Mouse (Mus musculus): ENCODE measurements around the gene Tmbim6. TPM values are rescaled to one million over a fixed set of nuclear protein-coding genes. Genes with fewer than 3 reads are reported as not detected.
"Not testable (repeated sequence)": the region's sequence is repeated elsewhere in the genome, so short reads cannot be mapped to it uniquely, and the experiment has no call there.

The Tmbim6 gene
- polyA plus RNA-seq, 1 experiment from 2014 or later: 290 TPM

DNA sequence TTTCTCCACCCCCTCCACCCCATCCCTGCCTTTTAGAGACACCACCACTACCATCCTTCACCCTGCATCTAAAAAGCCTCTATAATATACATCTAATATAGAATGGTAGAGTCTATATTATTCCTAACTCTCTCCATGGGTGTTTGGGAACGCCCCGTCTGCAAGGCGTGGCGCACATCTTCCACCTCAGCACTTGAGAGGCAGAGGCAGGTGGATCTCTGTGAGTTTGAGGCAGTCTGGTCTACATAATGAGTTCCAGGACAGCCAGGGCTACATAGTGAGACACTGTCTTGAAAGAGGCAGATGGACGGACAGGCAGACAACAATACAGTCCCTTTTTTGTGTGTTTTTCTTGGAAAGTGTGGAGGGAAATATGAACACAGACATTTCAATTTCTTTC lies 17.6 kb upstream of the Tmbim6 start:
- Histone ChIP-seq H3K36me3 (ENCODE audit: control insufficient read depth, insufficient read depth) (no peaks in the 10 kb centered on the region), H3K4me2 (ENCODE audit: low read depth, low read length) (no peak overlapping the region), H3K4me3 (ENCODE audit: low read length) (no peak overlapping the region), H3K27me3 (ENCODE audit: control insufficient read depth, insufficient read depth, low read length) (no peaks in the 10 kb centered on the region), H3K9me3 (replicated peaks; ENCODE audit: control insufficient read depth, low read length) (peaks cover 7% of the 10 kb centered on the region), H3K4me1 (ENCODE audit: control insufficient read depth, insufficient read depth, low read length) (peaks cover 2% of the 10 kb centered on the region), H3K27ac (ENCODE audit: low read length) (no peak overlapping the region), H3K9ac (ENCODE audit: low read length) (no peak overlapping the region)
- ATAC-seq (replicated peaks; ENCODE audit: extremely low read depth, insufficient read depth, low FRiP score): no peak
- 89% methylated on average over 5 of the region's 5 CpGs for WGBS

GRCm38 (mm10) chr15:99375581-99375980 lies 17.1 kb upstream of the Tmbim6 start:
- no peak for ATAC-seq (replicated peaks; ENCODE audit: extremely low read depth, insufficient read depth, low FRiP score)
- Histone ChIP-seq H3K4me3 (ENCODE audit: low read length) (no peak overlapping the region), H3K27ac (ENCODE audit: low read length) (no peak overlapping the region), H3K9ac (ENCODE audit: low read length) (no peak overlapping the region), H3K4me2 (ENCODE audit: low read depth, low read length) (no peak overlapping the region), H3K4me1 (ENCODE audit: control insufficient read depth, insufficient read depth, low read length) (peaks cover 1% of the 10 kb centered on the region), H3K36me3 (ENCODE audit: control insufficient read depth, insufficient read depth) (no peaks in the 10 kb centered on the region), H3K27me3 (ENCODE audit: control insufficient read depth, insufficient read depth, low read length) (no peaks in the 10 kb centered on the region), H3K9me3 (replicated peaks; ENCODE audit: control insufficient read depth, low read length) (peaks cover 7% of the 10 kb centered on the region)
- 93% methylated on average over 3 of the region's 3 CpGs for WGBS

GRCm38 (mm10) chr15:99376240-99376639 lies 16.4 kb upstream of the Tmbim6 start:
- Histone ChIP-seq H3K36me3 (ENCODE audit: control insufficient read depth, insufficient read depth) (no peaks in the 10 kb centered on the region), H3K4me3 (ENCODE audit: low read length) (no peak overlapping the region), H3K4me2 (ENCODE audit: low read depth, low read length) (no peak overlapping the region), H3K27ac (ENCODE audit: low read length) (no peak overlapping the region), H3K9ac (ENCODE audit: low read length) (no peak overlapping the region), H3K4me1 (ENCODE audit: control insufficient read depth, insufficient read depth, low read length) (no peaks in the 10 kb centered on the region), H3K9me3 (replicated peaks; ENCODE audit: control insufficient read depth, low read length) (peaks cover 7% of the 10 kb centered on the region), H3K27me3 (ENCODE audit: control insufficient read depth, insufficient read depth, low read length) (no peaks in the 10 kb centered on the region)
- no peak for ATAC-seq (replicated peaks; ENCODE audit: extremely low read depth, insufficient read depth, low FRiP score)
- 78% methylated on average over 5 of the region's 5 CpGs for WGBS

- Histone ChIP-seq H3K27ac (ENCODE audit: low read length) (no peak overlapping the region), H3K4me3 (ENCODE audit: low read length) (no peak overlapping the region), H3K9me3 (replicated peaks; ENCODE audit: control insufficient read depth, low read length) (peaks cover 7% of the 10 kb centered on the region), H3K27me3 (ENCODE audit: control insufficient read depth, insufficient read depth, low read length) (no peaks in the 10 kb centered on the region), H3K4me2 (ENCODE audit: low read depth, low read length) (no peak overlapping the region), H3K4me1 (ENCODE audit: control insufficient read depth, insufficient read depth, low read length) (0 out of 2 replicates have a peak, but pooled peaks cover 2% of the 10 kb centered on the region), H3K36me3 (ENCODE audit: control insufficient read depth, insufficient read depth) (no peaks in the 10 kb centered on the region), H3K9ac (ENCODE audit: low read length) (no peak overlapping the region)
- ATAC-seq (replicated peaks; ENCODE audit: extremely low read depth, insufficient read depth, low FRiP score): no peak
These were observed 9.8 kb upstream of the Tmbim6 start for GRCm38 (mm10) chr15:99382893-99383292.

GRCm38 (mm10) chr15:99384071-99384470 lies 8.6 kb upstream of the Tmbim6 start:
- Histone ChIP-seq H3K27me3 (ENCODE audit: control insufficient read depth, insufficient read depth, low read length) (no peaks in the 10 kb centered on the region), H3K9ac (ENCODE audit: low read length) (no peak overlapping the region), H3K4me2 (ENCODE audit: low read depth, low read length) (no peak overlapping the region), H3K36me3 (ENCODE audit: control insufficient read depth, insufficient read depth) (no peaks in the 10 kb centered on the region), H3K9me3 (replicated peaks; ENCODE audit: control insufficient read depth, low read length) (no peaks in the 10 kb centered on the region), H3K27ac (ENCODE audit: low read length) (peak overlapping the region; percentile 62), H3K4me1 (ENCODE audit: control insufficient read depth, insufficient read depth, low read length) (0 out of 2 replicates have a peak, but pooled peaks cover 2% of the 10 kb centered on the region), H3K4me3 (ENCODE audit: low read length) (no peak overlapping the region)
- ATAC-seq (replicated peaks; ENCODE audit: extremely low read depth, insufficient read depth, low FRiP score): no peak
- 53% methylated on average over 6 of the region's 6 CpGs for WGBS

DNA sequence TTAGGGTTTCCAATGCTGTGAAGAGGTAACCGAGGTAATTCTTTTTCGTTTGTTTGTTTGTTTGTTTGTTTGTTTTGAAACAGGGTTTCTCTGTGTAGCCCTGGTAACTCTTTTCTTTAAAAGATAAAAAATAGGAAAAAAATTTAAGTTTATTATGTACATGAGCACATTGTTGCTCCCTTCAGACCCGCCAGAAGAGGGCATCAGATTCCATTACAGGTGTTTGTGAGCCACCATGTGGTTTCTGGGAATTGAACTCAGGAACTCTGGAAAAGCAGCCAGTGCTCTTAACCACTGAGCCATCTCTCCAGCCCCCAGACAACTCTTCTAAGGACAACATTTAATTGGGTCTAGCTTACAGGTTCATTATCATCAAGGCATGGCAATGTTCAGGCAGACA lies 6.6 kb upstream of the Tmbim6 start:
- not testable (repeated sequence) for H3K4me3 ChIP-seq (ENCODE audit: low read length); ATAC-seq (replicated peaks; ENCODE audit: extremely low read depth, insufficient read depth, low FRiP score); H3K27ac ChIP-seq (ENCODE audit: low read length); H3K4me2 ChIP-seq (ENCODE audit: low read depth, low read length); H3K27me3 ChIP-seq (ENCODE audit: control insufficient read depth, insufficient read depth, low read length); H3K36me3 ChIP-seq (ENCODE audit: control insufficient read depth, insufficient read depth); H3K9me3 ChIP-seq (replicated peaks; ENCODE audit: control insufficient read depth, low read length); H3K4me1 ChIP-seq (ENCODE audit: control insufficient read depth, insufficient read depth, low read length); H3K9ac ChIP-seq (ENCODE audit: low read length)
- 66% methylated on average over 3 of the region's 3 CpGs for WGBS

DNA sequence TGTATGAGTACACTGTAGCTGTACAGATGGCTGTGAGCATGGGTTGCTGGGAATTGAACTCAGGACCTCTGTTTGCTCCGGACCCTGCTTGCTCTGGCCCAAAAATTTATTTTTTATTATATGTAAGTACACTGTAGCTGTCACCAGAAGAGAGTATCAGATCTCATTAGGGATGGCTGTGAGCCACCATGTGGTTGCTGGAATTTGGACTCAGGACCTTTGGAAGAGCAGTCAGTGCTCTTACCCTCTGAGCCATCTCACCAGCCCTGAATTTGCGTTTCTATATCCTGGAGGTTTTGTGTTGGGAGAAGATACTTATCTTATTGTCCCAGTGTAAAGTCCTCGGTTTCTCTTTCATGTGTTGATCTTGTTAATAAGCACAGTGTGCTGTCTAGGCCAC lies 5.9 kb upstream of the Tmbim6 start:
- no peaks in the 10 kb centered on the region for H3K27me3 ChIP-seq (ENCODE audit: control insufficient read depth, insufficient read depth, low read length)
- no peak overlapping the region for H3K27ac ChIP-seq (ENCODE audit: low read length)
- 0 out of 2 replicates have a peak, but pooled peaks cover 2% of the 10 kb centered on the region for H3K4me1 ChIP-seq (ENCODE audit: control insufficient read depth, insufficient read depth, low read length)
- H3K4me2 ChIP-seq (ENCODE audit: low read depth, low read length): no peak overlapping the region
- no peaks in the 10 kb centered on the region for H3K9me3 ChIP-seq (replicated peaks; ENCODE audit: control insufficient read depth, low read length)
- no peak for ATAC-seq (replicated peaks; ENCODE audit: extremely low read depth, insufficient read depth, low FRiP score)
- no peak overlapping the region for H3K4me3 ChIP-seq (ENCODE audit: low read length)
- no peaks in the 10 kb centered on the region for H3K36me3 ChIP-seq (ENCODE audit: control insufficient read depth, insufficient read depth)
- H3K9ac ChIP-seq (ENCODE audit: low read length): no peak overlapping the region
- WGBS: 78% methylated on average over 3 of the region's 3 CpGs

DNA sequence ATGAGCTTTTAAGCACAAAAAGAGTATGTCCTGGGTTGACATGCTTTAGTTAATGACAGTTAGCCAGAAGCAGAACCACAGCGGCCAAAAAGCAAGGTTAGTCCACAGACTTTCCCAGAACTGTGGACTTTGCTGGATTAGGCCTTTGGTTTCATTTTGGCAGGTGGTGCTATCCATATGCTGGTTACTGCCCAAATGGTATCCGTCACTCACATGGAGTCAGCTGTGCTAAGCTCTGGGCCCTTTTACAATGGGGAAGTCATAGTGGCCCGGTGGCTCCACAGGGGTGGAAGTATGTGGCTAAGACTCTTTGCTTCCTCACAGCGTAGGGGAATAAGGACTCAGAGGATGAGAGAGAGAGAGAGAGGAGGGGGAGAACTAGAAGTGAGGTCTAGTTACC lies 4.7 kb upstream of the Tmbim6 start:
- H3K27me3 ChIP-seq (ENCODE audit: control insufficient read depth, insufficient read depth, low read length): no peaks in the 10 kb centered on the region
- no peak overlapping the region for H3K27ac ChIP-seq (ENCODE audit: low read length)
- no peak overlapping the region for H3K4me2 ChIP-seq (ENCODE audit: low read depth, low read length)
- no peak for ATAC-seq (replicated peaks; ENCODE audit: extremely low read depth, insufficient read depth, low FRiP score)
- H3K9ac ChIP-seq (ENCODE audit: low read length): no peak overlapping the region
- WGBS: 64% methylated on average over 4 of the region's 4 CpGs
- H3K4me1 ChIP-seq (ENCODE audit: control insufficient read depth, insufficient read depth, low read length): peaks cover 9% of the 10 kb centered on the region; the same call in 1 of the 2 replicates
- no peak overlapping the region for H3K4me3 ChIP-seq (ENCODE audit: low read length)
- H3K36me3 ChIP-seq (ENCODE audit: control insufficient read depth, insufficient read depth): no peaks in the 10 kb centered on the region
- no peaks in the 10 kb centered on the region for H3K9me3 ChIP-seq (replicated peaks; ENCODE audit: control insufficient read depth, low read length)

DNA sequence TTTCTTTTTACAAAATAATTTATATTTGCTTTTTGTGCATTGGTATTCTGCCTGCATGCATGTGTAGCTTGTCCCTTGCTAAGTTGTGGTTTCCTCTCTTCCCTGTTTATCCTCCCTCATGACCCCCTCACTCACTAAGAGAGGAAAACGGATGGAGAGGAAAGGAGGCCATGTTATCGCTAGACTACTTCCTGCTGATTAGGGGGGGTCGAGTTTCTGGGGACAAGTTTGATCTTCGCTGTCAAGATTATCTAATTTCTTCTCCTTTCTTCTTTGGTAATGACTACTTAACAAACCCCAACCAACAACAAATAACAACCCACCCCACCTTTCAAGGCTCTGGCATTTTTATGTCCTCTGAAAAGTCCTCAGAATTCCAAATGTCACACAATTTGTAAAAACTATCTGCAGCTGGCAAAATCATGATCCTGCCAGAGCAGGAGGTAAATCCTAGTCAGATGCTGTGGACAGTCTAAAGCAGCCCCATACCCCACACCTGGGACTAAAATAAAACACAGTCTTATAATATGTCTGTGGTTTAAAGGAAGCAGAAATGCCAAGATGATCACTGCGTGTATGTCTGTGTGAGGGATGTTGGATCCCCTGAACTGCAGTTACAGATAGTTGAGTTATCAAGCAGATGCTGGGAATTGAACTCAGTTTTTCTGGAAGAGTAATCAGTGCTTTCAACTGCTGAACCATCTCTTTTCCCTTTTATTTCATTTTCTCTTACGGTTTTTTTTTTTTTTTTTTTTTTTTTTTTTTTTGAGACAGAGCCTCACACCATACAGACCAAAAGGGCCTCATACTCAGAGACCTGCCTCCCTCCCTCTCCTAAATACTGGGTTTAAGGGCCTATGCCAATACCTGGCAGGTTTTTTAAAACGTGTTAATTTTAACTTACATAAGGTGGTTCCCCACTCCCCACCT lies 1.9 kb upstream of the Tmbim6 start:
- Histone ChIP-seq H3K9ac (ENCODE audit: low read length) (no peak overlapping the region), H3K36me3 (ENCODE audit: control insufficient read depth, insufficient read depth) (no peaks in the 10 kb centered on the region), H3K4me1 (ENCODE audit: control insufficient read depth, insufficient read depth, low read length) (peaks cover 26% of the 10 kb centered on the region), H3K9me3 (replicated peaks; ENCODE audit: control insufficient read depth, low read length) (no peaks in the 10 kb centered on the region), H3K4me3 (ENCODE audit: low read length) (no peak overlapping the region), H3K27ac (ENCODE audit: low read length) (no peak overlapping the region), H3K27me3 (ENCODE audit: control insufficient read depth, insufficient read depth, low read length) (no peaks in the 10 kb centered on the region), H3K4me2 (ENCODE audit: low read depth, low read length) (no peak overlapping the region)
- 35% methylated on average over 7 of the region's 7 CpGs for WGBS
- no peak for ATAC-seq (replicated peaks; ENCODE audit: extremely low read depth, insufficient read depth, low FRiP score)
